Mouse (Mus musculus) limb, embryonic 14.5 days (tissue): Measurements from ENCODE around the gene Paxbp1. TPM values are rescaled to one million over a fixed set of nuclear protein-coding genes. Genes with fewer than 3 reads are reported as not detected.

Experiments
- ATAC-seq: fragments of 200-750 bp; cut with Nextera tagmentation; 2 replicates; pipeline ENCODE4 v1.8.0; 2017; ENCODE audit warnings: low read depth, moderate number of reproducible peaks, moderate TSS enrichment; ENCODE audit not compliant: low FRiP score
- DNase-seq: peaks from one replicate; pipeline ENCODE4 v3.0.0-alpha.2; 2015; ENCODE audit warnings: low spot score
- H3K27ac ChIP-seq: fragments of 300-500 bp; sonication (generic); replicated peaks from 2 replicates; pipeline ENCODE4 v1.5.1; 2014; ENCODE audit warnings: low read depth, mild to moderate bottlenecking, low read length, moderate library complexity, mixed read lengths
- H3K27me3 ChIP-seq: fragments of 300-500 bp; sonication (generic); 2 replicates; pipeline ENCODE4 v1.6.1; 2014; ENCODE audit warnings: low read length, mixed read lengths; ENCODE audit not compliant: control insufficient read depth, insufficient read depth
- H3K36me3 ChIP-seq: fragments of 300-500 bp; sonication (generic); 2 replicates; pipeline ENCODE4 v1.6.1; 2014; ENCODE audit warnings: mild to moderate bottlenecking, low read length, moderate library complexity, mixed read lengths; ENCODE audit not compliant: control insufficient read depth, insufficient read depth
- H3K4me1 ChIP-seq: fragments of 300-500 bp; sonication (generic); 2 replicates; pipeline ENCODE4 v1.6.1; 2014; ENCODE audit warnings: antibody characterized with exemption, low read length, mixed read lengths; ENCODE audit not compliant: control insufficient read depth, insufficient read depth
- H3K4me2 ChIP-seq: fragments of 300-500 bp; sonication (generic); replicated peaks from 2 replicates; pipeline ENCODE4 v1.6.1; 2014; ENCODE audit warnings: low read depth, mild to moderate bottlenecking, low read length, moderate library complexity; ENCODE audit not compliant: severe bottlenecking
- H3K4me3 ChIP-seq: fragments of 300-500 bp; sonication (generic); replicated peaks from 2 replicates; pipeline ENCODE4 v1.5.1; 2014; ENCODE audit warnings: low read length
- H3K9ac ChIP-seq: fragments of 300-500 bp; sonication (generic); 2 replicates; pipeline ENCODE4 v1.6.1; 2014; ENCODE audit warnings: mild to moderate bottlenecking, low read depth, low read length, moderate library complexity; ENCODE audit not compliant: severe bottlenecking
- H3K9me3 ChIP-seq: fragments of 300-500 bp; sonication (generic); 2 replicates; pipeline ENCODE4 v1.6.1; 2016; ENCODE audit warnings: low read length; ENCODE audit not compliant: control insufficient read depth
- POLR2A ChIP-seq: fragments of 200-500 bp; IDR thresholded peaks from 2 replicates; pipeline ENCODE4 v1.8.0; 2012; ENCODE audit warnings: inconsistent platforms, mild to moderate bottlenecking, moderate library complexity, borderline replicate concordance; ENCODE audit not compliant: insufficient read depth, insufficient read length; ENCODE audit errors: extremely low read depth
- WGBS: fragments of 180-500 bp; shearing (Covaris S2); extraction: QIAGEN DNeasy Blood & Tissue Kit; methylation state at CpG from one replicate; pipeline ENCODE4 v1.1.7; 2014; 5-methylcytosine and 5-hydroxymethylcytosine counted together
- polyA plus RNA-seq, 2 experiments: library from polyadenylated mRNA; depleted of rRNA in 1 of 2; stranded (reverse) in 1 of 2; unstranded in 1 of 2; fragments of >200 nt; fragmentation: Nextera tagmentation in 1 of 2; extraction: Ambion mirVana in 1 of 2; gene quantifications; 2 replicates each; pipeline versions ENCODE4 v1.2.1 to v1.2.3; 2012 to 2014

Gene Paxbp1
- polyA plus RNA-seq, 2 experiments = 56.2 to 132 TPM

DNA sequence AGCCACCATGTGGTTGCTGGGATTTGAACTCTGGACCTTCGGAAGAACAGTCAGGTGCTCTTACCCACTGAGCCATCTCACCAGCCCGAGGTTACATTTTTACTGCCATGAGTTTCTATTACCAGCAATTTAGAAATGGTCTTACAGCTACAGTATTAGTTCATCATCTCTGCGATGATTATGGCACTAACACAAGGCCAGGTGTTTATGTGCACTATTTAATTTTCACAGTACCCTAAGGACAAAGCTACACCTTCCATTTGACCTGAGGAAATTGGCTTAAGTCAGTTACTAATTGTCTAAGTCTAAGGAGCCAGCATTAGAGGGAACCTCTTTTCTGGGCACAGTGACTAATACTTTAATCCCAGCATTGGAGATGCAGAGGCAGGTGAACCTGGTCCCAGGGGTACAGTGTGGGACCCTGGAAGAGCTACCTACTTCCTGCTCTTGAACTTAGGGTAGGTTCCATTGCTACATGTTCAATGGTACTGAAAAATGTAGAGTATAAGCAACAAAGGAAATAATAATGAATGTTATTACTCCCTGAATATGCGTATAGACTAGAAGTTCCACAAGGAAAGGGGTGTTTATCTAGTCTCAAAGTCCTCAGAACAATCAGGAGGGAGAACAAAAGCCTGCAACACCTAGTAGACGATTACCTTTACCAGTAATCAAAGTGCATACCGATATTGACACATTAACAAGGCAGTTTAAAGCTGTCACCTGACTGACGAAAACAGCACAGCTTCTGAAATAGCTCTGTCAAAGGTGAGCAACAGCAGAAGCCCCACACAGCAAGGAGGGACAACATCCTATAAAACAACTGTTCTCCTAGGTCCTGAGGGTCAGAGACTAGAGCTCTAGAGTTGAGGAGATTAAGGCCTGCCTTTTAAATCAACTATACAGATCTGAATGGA, 47.8 kb downstream of the Paxbp1 start:
- 61% methylated on average over 7 of the region's 7 CpGs for WGBS
- peaks cover 4% of the 10 kb centered on the region; the same call in 1 of the 2 replicates for H3K4me1 ChIP-seq
- no peak for DNase-seq
- no peak overlapping the region for H3K9ac ChIP-seq
- no peaks in the 10 kb centered on the region for H3K9me3 ChIP-seq
- no peak for ATAC-seq
- H3K36me3 ChIP-seq = no peaks in the 10 kb centered on the region
- no peak overlapping the region for H3K4me3 ChIP-seq
- H3K4me2 ChIP-seq = no peak overlapping the region
- TF ChIP-seq POLR2A = no peak
- H3K27me3 ChIP-seq = no peaks in the 10 kb centered on the region
- no peak overlapping the region for H3K27ac ChIP-seq

GRCm38 (mm10) chr16:90995498-90995897, 48.8 kb downstream of the Paxbp1 start:
- Histone ChIP-seq H3K4me1 (peaks cover 4% of the 10 kb centered on the region; the same call in 1 of the 2 replicates), H3K9me3 (no peaks in the 10 kb centered on the region), H3K4me2 (no peak overlapping the region), H3K9ac (no peak overlapping the region), H3K27me3 (no peaks in the 10 kb centered on the region), H3K4me3 (no peak overlapping the region), H3K27ac (no peak overlapping the region), H3K36me3 (no peaks in the 10 kb centered on the region)
- DNase-seq (no peak), ATAC-seq (no peak)
- WGBS = 80% methylated on average over 5 of the region's 5 CpGs
- TF ChIP-seq POLR2A = no peak

GRCm38 (mm10) chr16:90995023-90995422, 49.3 kb downstream of the Paxbp1 start:
- Histone ChIP-seq H3K9me3 (no peaks in the 10 kb centered on the region), H3K27me3 (no peaks in the 10 kb centered on the region), H3K4me2 (no peak overlapping the region), H3K36me3 (no peaks in the 10 kb centered on the region), H3K4me1 (peaks cover 4% of the 10 kb centered on the region; the same call in 1 of the 2 replicates), H3K4me3 (no peak overlapping the region), H3K9ac (no peak overlapping the region), H3K27ac (no peak overlapping the region)
- 49% methylated on average over 4 of the region's 4 CpGs for WGBS
- no peak for DNase-seq
- ATAC-seq = no peak
- TF ChIP-seq POLR2A = no peak

DNA sequence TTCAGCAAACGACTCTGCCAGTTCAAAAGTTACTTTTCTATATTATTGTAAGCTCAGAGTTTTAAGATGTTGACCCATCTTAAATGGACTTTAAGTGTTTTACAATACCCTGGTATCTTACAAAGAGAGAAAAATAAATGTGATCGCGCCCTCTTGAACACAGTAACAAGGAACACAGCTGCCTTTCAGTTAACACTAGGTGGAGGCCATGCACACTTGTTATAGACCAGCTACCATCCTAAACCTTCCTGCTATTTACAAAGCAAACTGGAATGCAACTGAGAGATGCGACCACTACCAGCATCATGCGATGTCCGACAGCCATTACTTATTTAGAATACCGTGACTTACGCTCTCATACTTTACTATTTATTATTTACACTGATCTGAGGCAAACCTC, 55.2 kb downstream of the Paxbp1 start:
- H3K4me1 ChIP-seq = no peaks in the 10 kb centered on the region
- H3K27me3 ChIP-seq = no peaks in the 10 kb centered on the region
- H3K36me3 ChIP-seq = no peaks in the 10 kb centered on the region
- ATAC-seq (no peak), DNase-seq (no peak)
- no peak overlapping the region for H3K4me2 ChIP-seq
- no peaks in the 10 kb centered on the region for H3K9me3 ChIP-seq
- no peak overlapping the region for H3K9ac ChIP-seq
- H3K4me3 ChIP-seq = no peak overlapping the region
- no peak for TF ChIP-seq POLR2A
- 92% methylated on average over 8 of the region's 8 CpGs for WGBS
- no peak overlapping the region for H3K27ac ChIP-seq

DNA sequence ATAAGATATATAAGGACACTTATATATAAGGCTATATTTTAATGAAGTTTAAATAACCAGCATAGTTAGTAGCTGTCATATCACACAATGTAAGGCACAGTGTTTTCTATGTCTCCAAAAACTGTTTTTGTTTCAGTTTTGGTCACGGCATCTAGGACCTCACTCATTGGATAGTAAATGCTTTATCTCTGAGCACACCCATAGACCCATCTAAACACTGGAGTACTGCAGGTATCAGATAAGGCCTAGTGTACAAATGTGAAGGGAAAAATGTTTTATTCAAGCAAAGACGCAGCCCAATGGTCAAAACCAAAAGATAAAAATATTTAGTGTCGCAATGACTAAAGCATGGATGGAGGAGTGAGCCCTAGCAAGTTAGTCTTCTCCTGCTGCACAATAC, 55.7 kb downstream of the Paxbp1 start:
- TF ChIP-seq POLR2A = no peak
- Histone ChIP-seq H3K27ac (no peak overlapping the region), H3K9ac (no peak overlapping the region), H3K27me3 (no peaks in the 10 kb centered on the region), H3K4me1 (no peaks in the 10 kb centered on the region), H3K36me3 (no peaks in the 10 kb centered on the region), H3K4me3 (no peak overlapping the region), H3K9me3 (no peaks in the 10 kb centered on the region), H3K4me2 (no peak overlapping the region)
- ATAC-seq = no peak
- 94% methylated on average over 3 of the region's 3 CpGs for WGBS
- no peak for DNase-seq
